Mouse (Mus musculus) inflammation-experienced regulatory T-cells, adult 6 months (primary cell): ENCODE data around the gene Zranb1. TPM values are rescaled to one million over a fixed set of nuclear protein-coding genes. Genes with fewer than 3 reads are reported as not detected.

Experiments
- ATAC-seq: one replicate; pipeline ENCODE4 v1.8.0; 2017
- polyA plus RNA-seq, 3 experiments: library from polyadenylated mRNA; unstranded; fragments of 100-300 nt; shearing (Covaris generic); gene quantifications; one replicate each; pipeline ENCODE4 v1.2.1; 2017

The Zranb1 gene
- polyA plus RNA-seq, 3 experiments from 2014 or later, result 8.2 to 14.0 (median 13.5) TPM

- peak; percentile 58 for ATAC-seq
These were observed 72.5 kb downstream of the Zranb1 start for GRCm38 (mm10) chr7:133003421-133003820.

- ATAC-seq, result no peak
These were observed 74.8 kb downstream of the Zranb1 start for GRCm38 (mm10) chr7:133005772-133006171.

GRCm38 (mm10) chr7:133007343-133007742 lies 76.4 kb downstream of the Zranb1 start:
- no peak for ATAC-seq

- no peak for ATAC-seq
These were observed 77.7 kb downstream of the Zranb1 start for GRCm38 (mm10) chr7:133008663-133009062.

GRCm38 (mm10) chr7:133009676-133010075 lies 78.7 kb downstream of the Zranb1 start:
- ATAC-seq, result no peak

- no peak for ATAC-seq
These were observed 79.5 kb downstream of the Zranb1 start for GRCm38 (mm10) chr7:133010477-133010876.

GRCm38 (mm10) chr7:133011191-133011590 lies 80.2 kb downstream of the Zranb1 start:
- no peak for ATAC-seq

GRCm38 (mm10) chr7:133011611-133012010 lies 80.7 kb downstream of the Zranb1 start:
- ATAC-seq, result no peak

GRCm38 (mm10) chr7:133012637-133013366 lies 81.9 kb downstream of the Zranb1 start:
- ATAC-seq, result no peak

GRCm38 (mm10) chr7:133013923-133014322 lies 83.0 kb downstream of the Zranb1 start:
- ATAC-seq, result no peak

- no peak for ATAC-seq
These were observed 83.7 kb downstream of the Zranb1 start for GRCm38 (mm10) chr7:133014631-133015030.

- ATAC-seq, result no peak
These were observed 84.6 kb downstream of the Zranb1 start for GRCm38 (mm10) chr7:133015416-133016070.

- no peak for ATAC-seq
These were observed 88.0 kb downstream of the Zranb1 start for GRCm38 (mm10) chr7:133018961-133019360.

- no peak for ATAC-seq
These were observed 88.6 kb downstream of the Zranb1 start for GRCm38 (mm10) chr7:133019481-133020020.

- ATAC-seq, result no peak
These were observed 93.8 kb downstream of the Zranb1 start for GRCm38 (mm10) chr7:133024694-133025093.

GRCm38 (mm10) chr7:133027930-133028329 lies 97.0 kb downstream of the Zranb1 start:
- no peak for ATAC-seq

GRCm38 (mm10) chr7:133029004-133029403 lies 98.1 kb downstream of the Zranb1 start:
- ATAC-seq, result no peak

- no peak for ATAC-seq
These were observed 98.6 kb downstream of the Zranb1 start for GRCm38 (mm10) chr7:133029496-133030047.

- ATAC-seq, result no peak
These were observed 101.8 kb downstream of the Zranb1 start for GRCm38 (mm10) chr7:133032589-133033203.

GRCm38 (mm10) chr7:133035901-133036300 lies 105.0 kb downstream of the Zranb1 start:
- ATAC-seq, result no peak
